Mouse (Mus musculus): Measurements from ENCODE around the gene Rufy3. TPM values are rescaled to one million over a fixed set of nuclear protein-coding genes. Genes with fewer than 3 reads are reported as not detected.

Rufy3 gene
- total and polyA plus RNA-seq, 3 experiments, result 13.6 to 22.3 (median 17.4) TPM

GRCm38 (mm10) chr5:88565148-88566033 is 551 bp downstream of the Rufy3 start:
- TF ChIP-seq POLR2AphosphoS2 (IDR thresholded peaks at IDR 0.05; ENCODE audit: low read depth, low read length) (no peak), ELF1 (IDR thresholded peaks at IDR 0.05; ENCODE audit: low read depth, low read length) (0 out of 2 replicates have a peak, but pooled peaks have one; percentile 32), MAX (IDR thresholded peaks at IDR 0.05; ENCODE audit: low read length) (no peak), CTCF (conservative IDR thresholded peaks at IDR 0.05 in 1 of 2, IDR thresholded peaks at IDR 0.05 in 1 of 2; ENCODE audit: low read depth in 2 of 2, low read length in 2 of 2) (peak in 1 of 2 experiments; percentile 23; a peak in 1 of 4 replicates), TBP (conservative IDR thresholded peaks at IDR 0.05; ENCODE audit: low read depth, low read length) (no peak), TCF12 (IDR thresholded peaks at IDR 0.05; ENCODE audit: low read depth, low read length) (0 out of 2 replicates have a peak, but pooled peaks have one; percentile 32), E2F4 (IDR thresholded peaks at IDR 0.05; ENCODE audit: insufficient replicate concordance, low read depth, low read length) (no peak), MAFK (IDR thresholded peaks at IDR 0.05; ENCODE audit: insufficient replicate concordance, low read length) (no peak), KAT2A (IDR thresholded peaks at IDR 0.05; ENCODE audit: insufficient replicate concordance, low read length) (no peak), BHLHE40 (IDR thresholded peaks at IDR 0.05; ENCODE audit: low read depth, low read length) (0 out of 2 replicates have a peak, but pooled peaks have one; percentile 3), MAZ (IDR thresholded peaks at IDR 0.05; ENCODE audit: low read depth, low read length) (no peak), MYC (IDR thresholded peaks at IDR 0.05; ENCODE audit: low read depth, low read length) (no peak), MXI1 (IDR thresholded peaks at IDR 0.05; ENCODE audit: low read depth, low read length) (peak; percentile 87), CHD2 (IDR thresholded peaks at IDR 0.05; ENCODE audit: low read length) (no peak), EP300 (IDR thresholded peaks at IDR 0.05; ENCODE audit: low read length) (no peak), RCOR1 (conservative IDR thresholded peaks at IDR 0.05; ENCODE audit: low read depth, low read length) (no peak)
- Histone ChIP-seq H3K4me1 (ENCODE audit: control insufficient read depth in 1 of 2, insufficient read depth in 2 of 2) (peaks cover 0 to 40% of the 10 kb centered on the region in 2 experiments; a peak in 2 of 4 replicates), H3K27ac (ENCODE audit: insufficient read depth, low read depth) (peak overlapping the region; percentile 33), H3K9ac (ENCODE audit: insufficient read depth, low read depth) (peak overlapping the region; percentile 63), H3K4me2 (ENCODE audit: insufficient read depth, low read depth, poor library complexity, severe bottlenecking) (peak overlapping the region; percentile 96), H3K4me3 (replicated peaks in 1 of 3; ENCODE audit: low read depth in 2 of 3, low read length in 2 of 3, poor library complexity in 1 of 3) (peak overlapping the region; percentile 84 to 92 (median 90)), H3K79me2 (replicated peaks; ENCODE audit: control insufficient read depth, extremely low read depth, insufficient read depth, poor library complexity, severe bottlenecking) (peaks cover 41% of the 10 kb centered on the region), H3K27me3 (replicated peaks) (no peaks in the 10 kb centered on the region), H3K36me3 (replicated peaks in 1 of 2; ENCODE audit: control insufficient read depth in 1 of 2, insufficient read depth in 1 of 2, low read length in 1 of 2) (peaks cover 0 to 21% of the 10 kb centered on the region in 2 experiments), H3K9me3 (replicated peaks; ENCODE audit: low read length) (no peaks in the 10 kb centered on the region)
- in situ Hi-C loops (cut with MboI; ENCODE audit: low pct_ligation_motif_present, low pct_unique_long_range_greater_than_20kb, low sequenced_read_pairs) (no loop called here), dilution Hi-C loops (cut with MboI; ENCODE audit: extremely low pct_ligation_motif_present, extremely low pct_unique_long_range_greater_than_20kb, low sequenced_read_pairs) (no loop called here)
- DNase-seq (ENCODE audit: extremely low read depth), result no peak

DNA sequence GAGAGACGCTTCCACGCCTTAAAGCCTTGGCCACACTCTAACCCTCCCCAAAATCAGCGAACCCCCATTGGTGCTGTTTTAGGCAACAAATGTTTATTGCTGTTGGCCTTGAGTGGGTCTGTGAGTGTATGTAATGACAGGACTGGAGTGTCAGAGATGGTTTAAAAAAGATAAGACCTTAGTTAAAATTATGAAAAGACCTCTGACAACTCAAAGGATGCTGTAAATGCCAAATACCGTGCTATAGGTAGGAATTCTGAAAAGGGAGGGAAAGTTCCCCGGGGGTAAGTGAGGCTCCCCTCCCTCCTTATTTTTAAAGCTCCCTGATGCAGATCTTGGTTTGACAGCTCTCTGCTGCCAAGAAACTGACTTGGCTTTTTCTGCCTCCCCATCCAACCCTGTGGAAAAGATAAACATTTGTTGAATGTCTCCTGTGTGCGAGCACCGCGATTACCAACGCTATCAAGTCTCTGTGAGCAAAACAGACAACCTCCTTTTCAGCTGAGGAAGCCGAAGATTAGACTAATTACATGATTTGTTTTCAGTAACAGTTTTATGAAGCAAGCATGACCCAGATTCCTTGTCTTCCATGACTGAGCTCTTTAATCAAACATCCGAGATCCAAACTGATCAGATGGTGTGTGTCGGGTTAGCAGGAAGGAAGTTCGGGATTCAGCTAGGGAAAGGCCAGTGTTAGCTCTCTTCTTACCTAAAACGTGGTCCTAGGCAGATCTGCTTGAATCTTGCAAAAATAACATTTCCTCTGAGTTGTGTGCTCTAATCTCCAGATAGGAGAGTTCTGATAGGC is 1.4 kb downstream of the Rufy3 start:
- Histone ChIP-seq H3K79me2 (replicated peaks; ENCODE audit: control insufficient read depth, extremely low read depth, insufficient read depth, poor library complexity, severe bottlenecking) (peaks cover 40% of the 10 kb centered on the region), H3K4me3 (replicated peaks in 1 of 3; ENCODE audit: low read depth in 2 of 3, low read length in 2 of 3, poor library complexity in 1 of 3) (peak overlapping the region; percentile 84 to 92 (median 90)), H3K9me3 (replicated peaks; ENCODE audit: low read length) (no peaks in the 10 kb centered on the region), H3K36me3 (replicated peaks in 1 of 2; ENCODE audit: control insufficient read depth in 1 of 2, insufficient read depth in 1 of 2, low read length in 1 of 2) (peaks cover 4 to 28% of the 10 kb centered on the region in 2 experiments), H3K4me2 (ENCODE audit: insufficient read depth, low read depth, poor library complexity, severe bottlenecking) (peak overlapping the region; percentile 96), H3K27me3 (replicated peaks) (no peaks in the 10 kb centered on the region), H3K4me1 (ENCODE audit: control insufficient read depth in 1 of 2, insufficient read depth in 2 of 2) (peaks cover 0 to 41% of the 10 kb centered on the region in 2 experiments; a peak in 2 of 4 replicates), H3K9ac (ENCODE audit: insufficient read depth, low read depth) (peak overlapping the region; percentile 63), H3K27ac (ENCODE audit: insufficient read depth, low read depth) (peak overlapping the region; percentile 33; the same call in 1 of the 2 replicates)
- in situ Hi-C loops (cut with MboI; ENCODE audit: low pct_ligation_motif_present, low pct_unique_long_range_greater_than_20kb, low sequenced_read_pairs), result no loop called here
- TF ChIP-seq IRF4 (IDR thresholded peaks at IDR 0.05; ENCODE audit: low read depth, low read length) (no peak), SIN3A (IDR thresholded peaks at IDR 0.05; ENCODE audit: low read length) (0 out of 2 replicates have a peak, but pooled peaks have one; percentile 39), TCF12 (IDR thresholded peaks at IDR 0.05; ENCODE audit: low read depth, low read length) (no peak)
- no peak for DNase-seq (ENCODE audit: extremely low read depth)
- dilution Hi-C loops (cut with MboI; ENCODE audit: extremely low pct_ligation_motif_present, extremely low pct_unique_long_range_greater_than_20kb, low sequenced_read_pairs), result no loop called here

Data from CH12.LX (cell line).